Mouse (Mus musculus) layer of hippocampus, adult 8-10 months (tissue): ENCODE measurements at regions not wholly inside any gene's neighbourhood (a gene's known extent, or its start where the extent isn't known, plus 50 kb on each side); places are given as distances from the start of the nearest gene placed in this dataset.

ENCODE experiments used
- DNase-seq, 2 experiments: peaks; one replicate each; pipeline ENCODE4 v3.0.0; 2022; ENCODE audit warnings: low spot score in 2 of 2

- no peak for DNase-seq
These were observed 276.5 kb downstream of the Rps29 start for GRCm38 (mm10) chr12:68882503-68882902.

- DNase-seq = no peak
These were observed 279.6 kb downstream of the Rps29 start for GRCm38 (mm10) chr12:68879425-68879824.

GRCm38 (mm10) chr12:68871259-68871658 lies 287.7 kb downstream of the Rps29 start:
- DNase-seq = no peak

GRCm38 (mm10) chr12:68862991-68863356 lies 296.0 kb downstream of the Rps29 start:
- no peak for DNase-seq

- peak in 1 of 2 experiments; percentile 21 for DNase-seq
These were observed 296.5 kb downstream of the Rps29 start for GRCm38 (mm10) chr12:68862313-68862990.

- DNase-seq = no peak
These were observed 298.7 kb downstream of the Rps29 start for GRCm38 (mm10) chr12:68860332-68860731.

- no peak for DNase-seq
These were observed 309.3 kb downstream of the Rps29 start for GRCm38 (mm10) chr12:68849616-68850140.

GRCm38 (mm10) chr12:68840815-68841214 lies 318.2 kb downstream of the Rps29 start:
- DNase-seq = no peak

GRCm38 (mm10) chr12:68840156-68840555 lies 318.8 kb downstream of the Rps29 start:
- DNase-seq = no peak

- no peak for DNase-seq
These were observed 323.0 kb downstream of the Rps29 start for GRCm38 (mm10) chr12:68836023-68836422.

- DNase-seq = no peak
These were observed 325.1 kb downstream of the Rps29 start for GRCm38 (mm10) chr12:68833914-68834313.

GRCm38 (mm10) chr12:68829404-68829803 lies 329.6 kb downstream of the Rps29 start:
- no peak for DNase-seq

GRCm38 (mm10) chr12:68827549-68828249 lies 331.3 kb downstream of the Rps29 start:
- no peak for DNase-seq

- no peak for DNase-seq
These were observed 364.6 kb downstream of the Rps29 start for GRCm38 (mm10) chr12:68794396-68794795.

- DNase-seq = no peak
These were observed 375.4 kb downstream of the Rps29 start for GRCm38 (mm10) chr12:68783636-68784035.

GRCm38 (mm10) chr12:68775503-68775902 lies 383.5 kb downstream of the Rps29 start:
- no peak for DNase-seq

GRCm38 (mm10) chr12:68774800-68775199 lies 384.2 kb downstream of the Rps29 start:
- no peak for DNase-seq

- peak in 1 of 2 experiments; percentile 3 for DNase-seq
These were observed 400.5 kb downstream of the Rps29 start for GRCm38 (mm10) chr12:68758263-68759020.

- no peak for DNase-seq
These were observed 430.1 kb downstream of the Rps29 start for GRCm38 (mm10) chr12:68728882-68729281.

GRCm38 (mm10) chr12:68718946-68719345 lies 440.0 kb downstream of the Rps29 start:
- no peak for DNase-seq

GRCm38 (mm10) chr12:68694275-68695267 lies 464.4 kb downstream of the Rps29 start:
- DNase-seq = no peak
